Mouse (Mus musculus) hindbrain, embryonic 11.5 days (tissue): ENCODE data around the gene Tmem38b. TPM values are rescaled to one million over a fixed set of nuclear protein-coding genes. Genes with fewer than 3 reads are reported as not detected.

ENCODE experiments used
- polyA plus RNA-seq: library from polyadenylated mRNA; unstranded; fragments of >200 nt; fragmentation: Nextera tagmentation; extraction: Ambion mirVana; gene quantifications from 2 replicates; pipeline ENCODE4 v1.2.1, GENCODE M21; 2014

Gene Tmem38b
- polyA plus RNA-seq, 1 experiment from 2014 or later, result 5.8 TPM

Other genes starting within 250 kb of the Tmem38b start
- gene Fsd1l, start 194.6 kb upstream of the Tmem38b start, polyA plus RNA-seq, result 21.1 and 30.9 TPM in 2 replicates
- 17.6 and 18.7 TPM in 2 replicates for gene Fktn, start 112.0 kb upstream of the Tmem38b start, polyA plus RNA-seq
- 0.73 and 1.4 TPM in 2 replicates for gene Tal2, start 46.3 kb upstream of the Tmem38b start, polyA plus RNA-seq